Mouse (Mus musculus): ENCODE measurements around the gene Ccdc141. TPM values are rescaled to one million over a fixed set of nuclear protein-coding genes. Genes with fewer than 3 reads are reported as not detected.

The Ccdc141 gene
- polyA plus RNA-seq, 1 experiment from 2014 or later: 12.7 TPM

GRCm38 (mm10) chr2:77168081-77168685, 2.3 kb downstream of the Ccdc141 start:
- Histone ChIP-seq H3K9ac (ENCODE audit: low read depth, low read length) (no peak overlapping the region), H3K9me3 (replicated peaks; ENCODE audit: low read length) (no peaks in the 10 kb centered on the region), H3K27ac (no peak overlapping the region), H3K27me3 (ENCODE audit: insufficient read depth, low read length) (no peaks in the 10 kb centered on the region), H3K36me3 (ENCODE audit: insufficient read depth, low read length) (no peaks in the 10 kb centered on the region), H3K4me3 (replicated peaks; ENCODE audit: low read depth, low read length) (no peak overlapping the region), H3K4me2 (ENCODE audit: low read length) (no peak overlapping the region), H3K4me1 (replicated peaks; ENCODE audit: insufficient read depth, low read length) (peaks cover 21% of the 10 kb centered on the region; the same call in 1 of the 2 replicates)
- no peak for TF ChIP-seq CTCF (IDR thresholded peaks at IDR 0.05; ENCODE audit: low read depth)
- no peak for ATAC-seq (replicated peaks; ENCODE audit: low FRiP score, low read depth)
- DNase-seq (ENCODE audit: low spot score): no peak
- 82% methylated on average over 13 of the region's 13 CpGs for WGBS

GRCm38 (mm10) chr2:77166366-77166765, 4.1 kb downstream of the Ccdc141 start:
- 76% methylated on average over 4 of the region's 4 CpGs for whole genome bisulfite sequencing
- Histone ChIP-seq H3K27ac (no peak overlapping the region), H3K9me3 (replicated peaks; ENCODE audit: low read length) (no peaks in the 10 kb centered on the region), H3K4me2 (ENCODE audit: low read length) (no peak overlapping the region), H3K9ac (ENCODE audit: low read depth, low read length) (no peak overlapping the region), H3K4me3 (replicated peaks; ENCODE audit: low read depth, low read length) (no peak overlapping the region), H3K27me3 (ENCODE audit: insufficient read depth, low read length) (no peaks in the 10 kb centered on the region), H3K36me3 (ENCODE audit: insufficient read depth, low read length) (no peaks in the 10 kb centered on the region), H3K4me1 (replicated peaks; ENCODE audit: insufficient read depth, low read length) (peaks cover 6% of the 10 kb centered on the region; the same call in 1 of the 2 replicates)
- DNase-seq (ENCODE audit: low spot score) (no peak), ATAC-seq (replicated peaks; ENCODE audit: low FRiP score, low read depth) (no peak)
- TF ChIP-seq CTCF (IDR thresholded peaks at IDR 0.05; ENCODE audit: low read depth): no peak

- no peak overlapping the region for H3K4me3 ChIP-seq (replicated peaks; ENCODE audit: low read depth, low read length)
- H3K27me3 ChIP-seq (ENCODE audit: insufficient read depth, low read length): no peaks in the 10 kb centered on the region
- no peaks in the 10 kb centered on the region for H3K9me3 ChIP-seq (replicated peaks; ENCODE audit: low read length)
- 82% methylated on average over 3 of the region's 3 CpGs for WGBS
- H3K36me3 ChIP-seq (ENCODE audit: insufficient read depth, low read length): no peaks in the 10 kb centered on the region
- DNase-seq (ENCODE audit: low spot score) (no peak), ATAC-seq (replicated peaks; ENCODE audit: low FRiP score, low read depth) (no peak)
- H3K9ac ChIP-seq (ENCODE audit: low read depth, low read length): no peak overlapping the region
- TF ChIP-seq CTCF (IDR thresholded peaks at IDR 0.05; ENCODE audit: low read depth): no peak
- no peak overlapping the region for H3K4me2 ChIP-seq (ENCODE audit: low read length)
- no peaks in the 10 kb centered on the region for H3K4me1 ChIP-seq (replicated peaks; ENCODE audit: insufficient read depth, low read length)
- H3K27ac ChIP-seq: no peak overlapping the region
Measured at GRCm38 (mm10) chr2:77164662-77165061, 5.8 kb downstream of the Ccdc141 start.

GRCm38 (mm10) chr2:77163381-77163780, 7.1 kb downstream of the Ccdc141 start:
- Histone ChIP-seq H3K9ac (ENCODE audit: low read depth, low read length) (no peak overlapping the region), H3K27me3 (ENCODE audit: insufficient read depth, low read length) (no peaks in the 10 kb centered on the region), H3K27ac (no peak overlapping the region), H3K4me2 (ENCODE audit: low read length) (no peak overlapping the region), H3K4me3 (replicated peaks; ENCODE audit: low read depth, low read length) (no peak overlapping the region), H3K36me3 (ENCODE audit: insufficient read depth, low read length) (no peaks in the 10 kb centered on the region), H3K4me1 (replicated peaks; ENCODE audit: insufficient read depth, low read length) (no peaks in the 10 kb centered on the region), H3K9me3 (replicated peaks; ENCODE audit: low read length) (no peaks in the 10 kb centered on the region)
- WGBS: 75% methylated on average over 3 of the region's 3 CpGs
- ATAC-seq (replicated peaks; ENCODE audit: low FRiP score, low read depth): no peak
- DNase-seq (ENCODE audit: low spot score): no peak
- TF ChIP-seq CTCF (IDR thresholded peaks at IDR 0.05; ENCODE audit: low read depth): no peak

GRCm38 (mm10) chr2:77162135-77162534, 8.3 kb downstream of the Ccdc141 start:
- Histone ChIP-seq H3K9me3 (replicated peaks; ENCODE audit: low read length) (no peaks in the 10 kb centered on the region), H3K9ac (ENCODE audit: low read depth, low read length) (no peak overlapping the region), H3K4me3 (replicated peaks; ENCODE audit: low read depth, low read length) (no peak overlapping the region), H3K4me2 (ENCODE audit: low read length) (no peak overlapping the region), H3K27me3 (ENCODE audit: insufficient read depth, low read length) (no peaks in the 10 kb centered on the region), H3K36me3 (ENCODE audit: insufficient read depth, low read length) (no peaks in the 10 kb centered on the region), H3K27ac (no peak overlapping the region), H3K4me1 (replicated peaks; ENCODE audit: insufficient read depth, low read length) (no peaks in the 10 kb centered on the region)
- no peak for TF ChIP-seq CTCF (IDR thresholded peaks at IDR 0.05; ENCODE audit: low read depth)
- no peak for DNase-seq (ENCODE audit: low spot score)
- no peak for ATAC-seq (replicated peaks; ENCODE audit: low FRiP score, low read depth)
- WGBS: 84% methylated on average over 3 of the region's 3 CpGs

- WGBS: 96% methylated on average over 4 of the region's 4 CpGs
- H3K4me2 ChIP-seq (ENCODE audit: low read length): no peak overlapping the region
Measured at GRCm38 (mm10) chr2:77157546-77157945, 12.9 kb downstream of the Ccdc141 start.

GRCm38 (mm10) chr2:77154080-77154479, 16.4 kb downstream of the Ccdc141 start:
- ATAC-seq (replicated peaks; ENCODE audit: low FRiP score, low read depth): no peak
- H3K36me3 ChIP-seq (ENCODE audit: insufficient read depth, low read length): no peaks in the 10 kb centered on the region
- H3K4me1 ChIP-seq (replicated peaks; ENCODE audit: insufficient read depth, low read length): no peaks in the 10 kb centered on the region
- 65% methylated on average over 4 of the region's 4 CpGs for WGBS
- DNase-seq (ENCODE audit: low spot score): no peak
- no peak overlapping the region for H3K9ac ChIP-seq (ENCODE audit: low read depth, low read length)
- no peaks in the 10 kb centered on the region for H3K9me3 ChIP-seq (replicated peaks; ENCODE audit: low read length)
- no peak overlapping the region for H3K4me3 ChIP-seq (replicated peaks; ENCODE audit: low read depth, low read length)
- no peak for TF ChIP-seq CTCF (IDR thresholded peaks at IDR 0.05; ENCODE audit: low read depth)
- no peak overlapping the region for H3K27ac ChIP-seq
- no peaks in the 10 kb centered on the region for H3K27me3 ChIP-seq (ENCODE audit: insufficient read depth, low read length)
- H3K4me2 ChIP-seq (ENCODE audit: low read length): no peak overlapping the region

More at GRCm38 (mm10) chr2:77157546-77157945, 12.9 kb downstream of the Ccdc141 start:
- H3K36me3 ChIP-seq (ENCODE audit: insufficient read depth, low read length): no peaks in the 10 kb centered on the region
- DNase-seq (ENCODE audit: low spot score) (no peak), ATAC-seq (replicated peaks; ENCODE audit: low FRiP score, low read depth) (no peak)
- no peak for TF ChIP-seq CTCF (IDR thresholded peaks at IDR 0.05; ENCODE audit: low read depth)
- no peak overlapping the region for H3K9ac ChIP-seq (ENCODE audit: low read depth, low read length)
- no peak overlapping the region for H3K27ac ChIP-seq
- no peak overlapping the region for H3K4me3 ChIP-seq (replicated peaks; ENCODE audit: low read depth, low read length)
- H3K9me3 ChIP-seq (replicated peaks; ENCODE audit: low read length): no peaks in the 10 kb centered on the region
- no peaks in the 10 kb centered on the region for H3K4me1 ChIP-seq (replicated peaks; ENCODE audit: insufficient read depth, low read length)
- H3K27me3 ChIP-seq (ENCODE audit: insufficient read depth, low read length): no peaks in the 10 kb centered on the region
